Mouse (Mus musculus) olfactory bulb, adult 2 months (tissue): ENCODE measurements at regions not wholly inside any gene's neighbourhood (a gene's known extent, or its start where the extent isn't known, plus 50 kb on each side); places are given as distances from the start of the nearest gene placed in this dataset.

ENCODE experiments used
- H3K27ac ChIP-seq: fragments of 200-500 bp; 2 replicates; pipeline ENCODE4 v1.5.1; 2012; ENCODE audit warnings: low read depth, low read length; ENCODE audit not compliant: insufficient read depth
- H3K4me1 ChIP-seq: fragments of 200-500 bp; 2 replicates; pipeline ENCODE4 v1.6.1; 2012; ENCODE audit warnings: low read length; ENCODE audit not compliant: control insufficient read depth, insufficient read depth
- H3K4me3 ChIP-seq: fragments of 200-500 bp; 2 replicates; pipeline ENCODE4 v1.5.1; 2012; ENCODE audit warnings: mild to moderate bottlenecking, low read depth, low read length, moderate library complexity; ENCODE audit not compliant: insufficient read depth
- CTCF ChIP-seq: fragments of 200-500 bp; IDR thresholded peaks from 2 replicates; pipeline ENCODE4 v1.5.1; 2012; ENCODE audit warnings: low read depth, mild to moderate bottlenecking, low read length, moderate library complexity; ENCODE audit not compliant: insufficient read depth
- POLR2A ChIP-seq: fragments of 200-500 bp; IDR thresholded peaks from 2 replicates; pipeline ENCODE4 v1.6.1; 2012; ENCODE audit warnings: mild to moderate bottlenecking, low read depth, low read length, moderate library complexity; ENCODE audit not compliant: insufficient read depth
- WGBS: fragments of 180-500 bp; shearing (Covaris S2); methylation state at CpG from one replicate; pipeline ENCODE4 v1.1.7; 2018; 5-methylcytosine and 5-hydroxymethylcytosine counted together

DNA sequence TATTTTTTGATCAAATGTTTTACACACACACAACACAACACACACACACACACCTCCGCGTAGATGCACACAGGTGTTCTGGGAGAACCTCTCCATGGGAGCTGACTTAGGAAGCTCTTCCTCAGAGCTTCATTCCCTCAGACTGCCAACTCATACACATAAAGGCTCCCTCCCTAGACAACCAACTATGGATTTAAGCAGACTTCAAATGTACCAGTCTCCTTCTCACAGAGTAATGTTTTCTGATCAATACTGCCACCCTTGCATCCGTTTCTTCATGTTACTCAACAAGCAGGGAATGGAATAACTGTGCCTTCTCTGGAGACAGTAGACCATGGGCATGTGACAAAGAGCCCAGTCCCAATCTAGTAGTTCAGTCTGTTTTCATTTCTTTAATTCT is 219.0 kb downstream of the Mef2c start:
- WGBS: 4% methylated on average over 3 of the region's 3 CpGs

GRCm38 (mm10) chr13:83723396-83723795 is 219.6 kb downstream of the Mef2c start:
- WGBS: 4% methylated on average over 2 of the region's 2 CpGs
- H3K4me1 ChIP-seq: no peaks in the 10 kb centered on the region
- no peak overlapping the region for H3K4me3 ChIP-seq
- peak overlapping the region; percentile 44; the same call in 1 of the 2 replicates for H3K27ac ChIP-seq
- TF ChIP-seq CTCF (no peak), POLR2A (no peak)

More for the DNA sequence above, 219.0 kb downstream of the Mef2c start:
- H3K4me1 ChIP-seq: no peaks in the 10 kb centered on the region
- TF ChIP-seq CTCF: no peak
- TF ChIP-seq POLR2A: no peak
- peak overlapping the region; percentile 96 for H3K4me3 ChIP-seq
- peak overlapping the region; percentile 100 for H3K27ac ChIP-seq

- TF ChIP-seq POLR2A (no peak), CTCF (no peak)
- Histone ChIP-seq H3K4me1 (no peaks in the 10 kb centered on the region), H3K27ac (peak overlapping the region; percentile 98; the same call in 1 of the 2 replicates), H3K4me3 (peak overlapping the region; percentile 48)
- 8% methylated on average over 3 of the region's 3 CpGs for WGBS
Measured at GRCm38 (mm10) chr13:83724196-83724595, 220.4 kb downstream of the Mef2c start.

DNA sequence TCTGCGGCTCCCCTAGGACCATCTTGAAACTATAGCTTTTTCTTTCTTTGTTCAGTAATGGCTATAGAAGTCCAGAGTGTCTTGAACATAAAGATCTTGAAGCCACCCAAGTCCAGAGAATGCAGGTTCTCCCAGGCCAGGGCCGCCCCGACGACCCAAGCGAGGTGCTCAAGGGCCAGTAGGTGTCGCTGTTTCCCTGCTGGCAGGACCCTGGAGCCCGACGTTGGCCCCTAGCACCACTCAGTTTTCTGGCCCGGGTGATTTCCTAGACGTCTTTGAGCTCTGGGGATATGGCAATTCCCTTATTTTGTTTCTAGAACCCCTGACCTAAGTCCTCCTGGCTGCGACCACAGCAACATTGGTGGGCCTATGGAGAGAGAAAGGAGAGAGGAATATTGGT is 221.2 kb downstream of the Mef2c start:
- under 1% methylated on average over 11 of the region's 11 CpGs for WGBS
- no peak for TF ChIP-seq POLR2A
- TF ChIP-seq CTCF: peak; percentile 94
- peak overlapping the region; percentile 60 for H3K4me3 ChIP-seq
- peak overlapping the region; percentile 98 for H3K27ac ChIP-seq
- H3K4me1 ChIP-seq: no peaks in the 10 kb centered on the region

- peak overlapping the region; percentile 98 for H3K27ac ChIP-seq
- H3K4me1 ChIP-seq: no peaks in the 10 kb centered on the region
- TF ChIP-seq CTCF (no peak), POLR2A (no peak)
- H3K4me3 ChIP-seq: peak overlapping the region; percentile 60
- 6% methylated on average over 13 of the region's 13 CpGs for WGBS
Measured at GRCm38 (mm10) chr13:83725831-83726230, 222.0 kb downstream of the Mef2c start.

DNA sequence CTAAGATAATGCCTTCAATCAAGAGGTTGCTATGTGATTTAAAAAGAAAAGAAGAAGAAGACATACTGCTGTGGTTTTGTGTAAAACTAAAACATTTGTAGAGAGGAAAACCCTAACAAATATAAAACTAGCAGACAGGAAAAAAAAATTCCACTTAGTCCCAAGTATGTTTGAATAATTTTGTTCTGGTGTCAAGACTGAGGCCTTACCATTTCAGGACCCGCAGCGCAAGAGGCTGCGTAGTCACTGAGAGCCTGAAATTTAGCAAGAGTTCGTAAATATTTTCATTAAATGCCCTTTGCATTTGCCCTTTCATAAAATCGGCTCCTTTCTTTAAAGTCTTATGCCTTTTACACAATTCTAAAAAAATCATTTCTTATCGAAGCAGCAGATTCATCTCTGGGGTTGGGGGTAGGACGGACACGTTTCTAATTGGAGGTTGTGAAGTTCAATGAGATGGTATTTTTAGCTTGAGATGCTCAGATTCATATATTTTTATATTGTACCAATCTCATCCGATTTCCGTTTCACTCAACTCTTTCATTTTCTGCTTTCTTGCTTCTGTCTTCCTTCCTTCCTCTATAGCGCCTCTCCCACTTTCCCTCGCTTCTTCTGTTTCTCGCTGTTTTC is 222.6 kb downstream of the Mef2c start:
- H3K27ac ChIP-seq: peak overlapping the region; percentile 98
- H3K4me1 ChIP-seq: no peaks in the 10 kb centered on the region
- TF ChIP-seq CTCF (no peak), POLR2A (no peak)
- peak overlapping the region; percentile 72 for H3K4me3 ChIP-seq
- WGBS: 4% methylated on average over 13 of the region's 13 CpGs

DNA sequence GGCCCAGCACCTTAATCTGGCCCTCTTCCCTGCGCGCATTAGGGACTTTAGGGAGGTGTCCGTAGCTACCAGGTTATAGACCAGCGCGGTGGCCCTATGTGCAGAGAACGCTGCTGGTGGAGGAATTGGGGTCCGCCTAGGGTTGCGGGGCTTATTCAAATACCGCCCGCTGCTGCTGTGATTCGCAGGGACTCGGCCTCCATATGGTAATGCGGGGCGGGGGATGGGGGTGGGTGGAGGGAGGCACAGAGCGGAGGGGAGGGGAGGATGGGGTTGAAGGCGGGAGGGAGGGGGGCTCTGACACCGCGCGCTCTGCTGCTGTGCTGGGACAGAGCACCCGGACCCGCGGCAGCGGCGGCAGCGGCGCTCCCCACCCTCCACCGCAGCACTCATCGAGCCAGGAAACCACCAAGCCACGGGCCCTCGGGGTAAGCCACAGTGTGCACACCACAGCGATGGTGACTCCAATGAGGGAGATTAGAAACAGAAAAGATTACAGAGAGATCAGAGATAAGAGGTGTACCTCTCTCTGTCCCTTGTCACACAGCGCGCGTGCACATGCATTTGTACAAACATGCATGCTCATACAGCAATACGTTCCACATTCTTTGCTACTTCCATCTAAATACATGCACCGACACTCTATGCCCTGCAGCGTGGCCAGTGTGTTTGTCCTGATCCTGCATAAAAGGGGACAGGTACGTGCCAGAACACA is 223.4 kb downstream of the Mef2c start:
- WGBS: 1% methylated on average over 37 of the region's 38 CpGs
- H3K4me1 ChIP-seq: no peaks in the 10 kb centered on the region
- TF ChIP-seq CTCF (no peak), POLR2A (0 out of 2 replicates have a peak, but pooled peaks have one; percentile 20)
- H3K4me3 ChIP-seq: peak overlapping the region; percentile 72
- peak overlapping the region; percentile 98 for H3K27ac ChIP-seq

- no peaks in the 10 kb centered on the region for H3K4me1 ChIP-seq
- TF ChIP-seq POLR2A (no peak), CTCF (no peak)
- 7% methylated on average over 9 of the region's 9 CpGs for WGBS
- peak overlapping the region; percentile 94 for H3K27ac ChIP-seq
- peak overlapping the region; percentile 72 for H3K4me3 ChIP-seq
Measured at GRCm38 (mm10) chr13:83727766-83728395, 224.0 kb downstream of the Mef2c start.

- no peak overlapping the region for H3K27ac ChIP-seq
- 3% methylated on average over 5 of the region's 5 CpGs for WGBS
- TF ChIP-seq CTCF (no peak), POLR2A (no peak)
- no peak overlapping the region for H3K4me3 ChIP-seq
- H3K4me1 ChIP-seq: no peaks in the 10 kb centered on the region
Measured at GRCm38 (mm10) chr13:83728421-83729010, 224.7 kb downstream of the Mef2c start.
